Mouse (Mus musculus) embryonic facial prominence, embryonic 10.5 days (tissue): ENCODE results near the gene Gm3383. TPM values are rescaled to one million over a fixed set of nuclear protein-coding genes. Genes with fewer than 3 reads are reported as not detected.
"Not testable (repeated sequence)": the region's sequence is repeated elsewhere in the genome, so short reads cannot be mapped to it uniquely, and the experiment has no call there.

Experiments
- DNase-seq: peaks from one replicate; pipeline ENCODE4 v3.0.0-alpha.2; 2017; ENCODE audit warnings: low spot score
- H3K27ac ChIP-seq: fragments of 300-500 bp; sonication (generic); replicated peaks from 2 replicates; pipeline ENCODE4 v1.5.1; 2016; ENCODE audit warnings: mild to moderate bottlenecking
- H3K27me3 ChIP-seq: fragments of 300-500 bp; sonication (generic); replicated peaks from 2 replicates; pipeline ENCODE4 v1.6.1; 2016; ENCODE audit warnings: low read depth, mild to moderate bottlenecking; ENCODE audit not compliant: poor library complexity, severe bottlenecking
- H3K36me3 ChIP-seq: fragments of 300-500 bp; sonication (generic); replicated peaks from 2 replicates; pipeline ENCODE4 v1.6.1; 2016; ENCODE audit warnings: mild to moderate bottlenecking, moderate library complexity
- H3K4me1 ChIP-seq: fragments of 300-500 bp; sonication (generic); 2 replicates; pipeline ENCODE4 v1.6.1; 2016
- H3K4me3 ChIP-seq: fragments of 300-500 bp; sonication (generic); 2 replicates; pipeline ENCODE4 v1.5.1; 2016; ENCODE audit warnings: mild to moderate bottlenecking, moderate library complexity
- H3K9me3 ChIP-seq: fragments of 300-500 bp; sonication (generic); 2 replicates; pipeline ENCODE4 v1.6.1; 2016; ENCODE audit warnings: mild to moderate bottlenecking
- WGBS: fragments of 180-500 bp; shearing (Covaris S2); methylation state at CpG from one replicate; pipeline ENCODE4 v1.1.7; 2016; 5-methylcytosine and 5-hydroxymethylcytosine counted together
- polyA plus RNA-seq: library from polyadenylated mRNA; unstranded; fragments of >200 nt; fragmentation: Nextera tagmentation; extraction: Ambion mirVana; gene quantifications from 2 replicates; pipeline ENCODE4 v1.2.1, GENCODE M21; 2016

Gene Gm3383
- polyA plus RNA-seq: 0.67 and 1.2 TPM in 2 replicates

GRCm38 (mm10) chr14:5807882-5808281 is at the start of gene Gm3383:
Gene Gm3383, minus strand, starts transcription at chr14:5807982.
- WGBS: no CpG with 5 or more reads among the region's 3 CpGs
- not testable (repeated sequence) for H3K27me3 ChIP-seq, H3K27ac ChIP-seq, H3K9me3 ChIP-seq, H3K36me3 ChIP-seq, H3K4me1 ChIP-seq, DNase-seq, H3K4me3 ChIP-seq

DNA sequence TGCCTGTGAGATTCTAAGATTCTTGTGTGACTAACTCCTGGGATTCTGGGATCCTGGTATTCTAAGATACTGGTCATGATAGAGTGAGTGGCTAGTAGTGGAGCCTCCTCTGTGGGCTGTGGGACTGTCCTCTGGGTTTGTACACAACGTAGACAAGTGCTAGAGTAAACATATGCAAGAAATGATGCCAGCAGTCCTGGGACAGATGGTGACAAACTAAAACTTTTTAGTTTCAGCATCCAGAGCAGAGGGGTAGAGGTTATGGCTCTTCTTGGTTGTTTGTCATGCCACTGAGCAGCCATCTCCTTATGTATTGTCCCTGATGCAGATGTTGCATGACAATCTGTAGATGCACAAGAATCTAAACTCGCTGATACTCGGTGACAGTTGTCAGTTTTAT is 48.1 kb upstream of the Gm3383 start:
- not testable (repeated sequence) for H3K4me3 ChIP-seq, H3K36me3 ChIP-seq, H3K4me1 ChIP-seq, DNase-seq, H3K9me3 ChIP-seq, H3K27me3 ChIP-seq, H3K27ac ChIP-seq
- 86% methylated on average over 3 of the region's 3 CpGs for WGBS

DNA sequence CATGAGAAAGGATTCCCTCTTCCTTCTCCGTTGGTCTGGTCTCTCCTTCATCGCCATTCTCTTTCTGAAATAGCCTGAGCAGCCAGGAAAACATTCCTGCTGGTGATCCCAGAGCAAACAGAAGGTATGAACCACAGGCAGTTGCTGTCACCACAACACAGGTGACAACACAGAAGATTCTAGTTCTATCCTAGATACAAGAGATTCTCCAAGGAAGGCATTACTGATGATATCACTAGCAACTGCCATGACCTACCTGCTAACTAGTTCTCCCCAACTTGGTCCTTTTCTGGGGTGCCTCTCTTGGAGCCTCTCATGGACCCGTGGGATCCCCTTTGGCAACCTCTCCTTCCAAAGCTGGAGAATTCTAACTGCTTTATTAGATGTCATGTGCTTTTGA is 22.4 kb upstream of the Gm3383 start, which contains the start of gene Gm3424:
Gene Gm3424, minus strand, starts transcription at position 101 of the 400 bp plus-strand sequence.
- no CpG with 5 or more reads among the region's 3 CpGs for WGBS

GRCm38 (mm10) chr14:5812699-5813356 is 5.0 kb upstream of the Gm3383 start:
- H3K27ac ChIP-seq, H3K4me3 ChIP-seq, H3K4me1 ChIP-seq, H3K9me3 ChIP-seq, H3K36me3 ChIP-seq, DNase-seq, H3K27me3 ChIP-seq: not testable (repeated sequence)
- no CpG with 5 or more reads among the region's 47 CpGs for WGBS

More for the DNA sequence above, 22.4 kb upstream of the Gm3383 start, which contains the start of gene Gm3424:
- H3K4me3 ChIP-seq, H3K27me3 ChIP-seq, H3K27ac ChIP-seq, DNase-seq, H3K4me1 ChIP-seq, H3K9me3 ChIP-seq, H3K36me3 ChIP-seq: not testable (repeated sequence)

DNA sequence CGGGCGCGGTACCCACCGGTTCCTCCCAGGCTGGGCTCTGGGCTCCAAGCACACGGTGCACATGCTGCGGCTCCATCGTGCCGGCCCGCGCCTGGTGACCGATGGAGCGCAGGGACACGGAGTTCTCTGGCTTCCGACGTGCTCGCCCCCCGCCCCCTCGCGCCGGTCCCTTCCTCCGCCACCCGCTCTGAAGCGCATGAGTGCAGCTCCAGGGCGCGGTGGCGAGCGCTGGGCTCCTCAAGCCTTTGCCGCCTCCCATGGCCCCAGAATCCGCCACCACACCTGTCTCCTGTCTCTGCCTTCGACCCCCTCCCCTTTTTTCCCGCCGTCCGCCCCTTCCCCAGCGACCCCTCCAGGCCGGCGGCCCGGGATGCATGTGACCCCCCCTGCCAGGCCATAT is 66.3 kb downstream of the Gm3383 start, which contains the start of gene Gm3373:
Gene Gm3373, minus strand, starts transcription at position 101 of the 400 bp plus-strand sequence.
- not testable (repeated sequence) for H3K4me3 ChIP-seq, H3K27ac ChIP-seq, H3K36me3 ChIP-seq, H3K4me1 ChIP-seq, H3K27me3 ChIP-seq, DNase-seq, H3K9me3 ChIP-seq
- no CpG with 5 or more reads among the region's 37 CpGs for WGBS

DNA sequence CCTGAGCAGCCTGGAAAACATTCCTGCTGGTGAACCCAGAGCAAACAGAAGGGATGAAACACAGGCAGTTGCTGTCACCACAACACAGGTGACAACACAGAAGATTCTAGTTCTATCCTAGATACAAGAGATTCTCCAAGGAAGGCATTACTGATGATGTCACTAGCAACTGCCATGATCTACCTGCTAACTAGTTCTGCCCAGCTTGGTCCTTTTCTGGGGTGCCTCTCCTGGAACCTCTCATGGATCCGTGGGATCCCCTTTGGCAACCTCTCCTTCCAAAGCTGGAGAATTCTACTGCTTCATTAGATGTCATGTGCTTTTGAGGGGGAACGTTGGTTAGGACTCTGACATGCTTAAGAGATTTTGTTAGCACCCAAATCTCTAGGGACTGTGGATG is 120.4 kb downstream of the Gm3383 start, which contains the start of gene Gm9603:
Gene Gm9603, minus strand, starts transcription at position 101 of the 400 bp plus-strand sequence.
- not testable (repeated sequence) for H3K27me3 ChIP-seq, H3K9me3 ChIP-seq, H3K27ac ChIP-seq, H3K4me3 ChIP-seq, H3K36me3 ChIP-seq, DNase-seq, H3K4me1 ChIP-seq
- WGBS: no CpG with 5 or more reads among the region's 2 CpGs

DNA sequence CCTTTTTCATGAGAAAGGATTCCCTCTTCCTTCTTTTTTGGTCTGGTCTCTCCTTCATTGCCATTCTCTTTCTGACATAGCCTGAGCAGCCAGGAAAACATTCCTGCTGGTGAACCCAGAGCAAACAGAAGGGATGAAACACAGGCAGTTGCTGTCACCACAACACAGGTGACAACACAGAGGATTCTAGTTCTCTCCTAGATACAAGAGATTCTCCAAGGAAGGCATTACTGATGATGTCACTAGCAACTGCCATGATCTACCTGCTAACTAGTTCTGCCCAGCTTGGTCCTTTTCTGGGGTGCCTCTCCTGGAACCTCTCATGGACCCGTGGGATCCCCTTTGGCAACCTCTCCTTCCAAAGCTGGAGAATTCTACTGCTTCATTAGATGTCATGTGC is 174.9 kb downstream of the Gm3383 start, which contains the start of gene Gm8265:
Gene Gm8265, minus strand, starts transcription at position 101 of the 400 bp plus-strand sequence.
- not testable (repeated sequence) for H3K27ac ChIP-seq, DNase-seq, H3K27me3 ChIP-seq, H3K4me3 ChIP-seq, H3K4me1 ChIP-seq, H3K36me3 ChIP-seq, H3K9me3 ChIP-seq
- WGBS: no CpG with 5 or more reads among the region's 1 CpGs

Other genes with a start within 250 kb of the Gm3383 start
- not detected in 2 replicates for gene Gm8265, start 175.0 kb downstream of the Gm3383 start, polyA plus RNA-seq
- not detected in 2 replicates for gene Gm9603, start 120.5 kb downstream of the Gm3383 start, polyA plus RNA-seq
- gene Gm3373, start 66.4 kb downstream of the Gm3383 start, polyA plus RNA-seq: 0.14 TPM in 1 of 2 replicates, not detected in the other
- gene Gm3424, start 22.3 kb upstream of the Gm3383 start, polyA plus RNA-seq: not detected in 2 replicates
- 0.19 and 0.45 TPM in 2 replicates for gene Gm8237, start 72.4 kb upstream of the Gm3383 start, polyA plus RNA-seq
- 0.36 and 0.39 TPM in 2 replicates for gene Gm3248, start 153.8 kb upstream of the Gm3383 start, polyA plus RNA-seq
- gene Gm3453, start 171.2 kb upstream of the Gm3383 start, polyA plus RNA-seq: not detected in 2 replicates